Comparison of ENCODE assay signal across 10 mouse cellular contexts in genomic region chr14:120307356-120307755, GRCm38 (mm10). TPM values are rescaled to one million over a fixed set of nuclear protein-coding genes. Genes with fewer than 3 reads are reported as not detected.
DNase-seq lines count a peak whose midpoint lies in the region; ATAC-seq and TF ChIP-seq lines count a peak whose summit lies in the region.
"Had no signal": no experiment of that assay in that cellular context is flagged by ENCODE, and none has a peak within 500 bp of the region (broad histone marks: within the 10 kb centered on the region; RNA-seq: fewer than 3 reads in every experiment).

No protein-coding gene starts in this region.

- TF ChIP-seq POLR2A in CH12.LX (IDR thresholded peaks at IDR 0.05; ENCODE audit: low read depth, low read length), result no peak

- H3K36me3 ChIP-seq in forebrain, embryonic 10.5 days (replicated peaks), result no peaks in the 10 kb centered on the region
- no peaks in the 10 kb centered on the region for H3K36me3 ChIP-seq in forebrain, embryonic 13.5 days (ENCODE audit: poor library complexity, severe bottlenecking)
- H3K36me3 ChIP-seq in limb, embryonic 15.5 days, result no peaks in the 10 kb centered on the region
- no peaks in the 10 kb centered on the region for H3K36me3 ChIP-seq in limb, embryonic 10.5 days
- peaks cover 8 to 39% of the 10 kb centered on the region in 2 experiments for H3K36me3 ChIP-seq in CH12.LX (replicated peaks in 1 of 2; ENCODE audit: control insufficient read depth in 1 of 2, insufficient read depth in 1 of 2, low read length in 1 of 2)
- H3K36me3 ChIP-seq in intestine, embryonic 16.5 days (ENCODE audit: control insufficient read depth, insufficient read depth, low read length), result no peaks in the 10 kb centered on the region

- TF ChIP-seq EP300 in CH12.LX (IDR thresholded peaks at IDR 0.05; ENCODE audit: low read length), result no peak

- H3K4me3 ChIP-seq in forebrain, embryonic 10.5 days, result no peak overlapping the region
- H3K4me3 ChIP-seq in forebrain, embryonic 13.5 days, result no peak overlapping the region
- no peak overlapping the region for H3K4me3 ChIP-seq in limb, embryonic 15.5 days
- H3K4me3 ChIP-seq in limb, embryonic 10.5 days, result no peak overlapping the region
- peak overlapping the region in 1 of 3 experiments; percentile 35 for H3K4me3 ChIP-seq in CH12.LX (replicated peaks in 1 of 3; ENCODE audit: low read depth in 2 of 3, low read length in 2 of 3, poor library complexity in 1 of 3)
- no peak overlapping the region for H3K4me3 ChIP-seq in intestine, embryonic 16.5 days (ENCODE audit: low read length)

- TF ChIP-seq CTCF in CH12.LX (conservative IDR thresholded peaks at IDR 0.05 in 1 of 2, IDR thresholded peaks at IDR 0.05 in 1 of 2; ENCODE audit: low read depth in 2 of 2, low read length in 2 of 2), result no peak

- no peak overlapping the region for H3K9ac ChIP-seq in forebrain, embryonic 13.5 days
- no peak overlapping the region for H3K9ac ChIP-seq in limb, embryonic 15.5 days
- peak overlapping the region; percentile 29 for H3K9ac ChIP-seq in CH12.LX (ENCODE audit: insufficient read depth, low read depth)
- H3K9ac ChIP-seq in intestine, embryonic 16.5 days (ENCODE audit: low read depth, low read length), result no peak overlapping the region
- H3K9ac ChIP-seq: hindbrain, embryonic 14.5 days had no signal

- no peak for ATAC-seq in forebrain, embryonic 13.5 days
- no peak for ATAC-seq in limb, embryonic 15.5 days (ENCODE audit: insufficient number of reproducible peaks, low FRiP score, low TSS enrichment, low read depth)
- ATAC-seq in intestine, embryonic 16.5 days, result no peak
- no peak for ATAC-seq in erythroid progenitor cell, adult 5-6 weeks (replicated peaks; ENCODE audit: low FRiP score, poor library complexity, severe bottlenecking)

- dilution Hi-C loops in CH12.LX (cut with MboI; ENCODE audit: extremely low pct_ligation_motif_present, extremely low pct_unique_long_range_greater_than_20kb, low sequenced_read_pairs), result no loop called here

- TF ChIP-seq RAD21 in CH12.LX (IDR thresholded peaks at IDR 0.05; ENCODE audit: low read depth, low read length), result no peak

- H3K27me3 ChIP-seq in forebrain, embryonic 10.5 days (ENCODE audit: poor library complexity, severe bottlenecking), result no peaks in the 10 kb centered on the region
- no peaks in the 10 kb centered on the region; the same call in 1 of the 2 replicates for H3K27me3 ChIP-seq in forebrain, embryonic 13.5 days
- H3K27me3 ChIP-seq in limb, embryonic 15.5 days, result no peaks in the 10 kb centered on the region
- no peaks in the 10 kb centered on the region for H3K27me3 ChIP-seq in limb, embryonic 10.5 days (ENCODE audit: low read depth, poor library complexity, severe bottlenecking)
- H3K27me3 ChIP-seq in CH12.LX (replicated peaks), result no peaks in the 10 kb centered on the region
- H3K27me3 ChIP-seq in intestine, embryonic 16.5 days (replicated peaks; ENCODE audit: control insufficient read depth, insufficient read depth, low read length), result no peaks in the 10 kb centered on the region

- no peaks in the 10 kb centered on the region for H3K9me3 ChIP-seq in forebrain, embryonic 10.5 days
- no peaks in the 10 kb centered on the region for H3K9me3 ChIP-seq in forebrain, embryonic 13.5 days (replicated peaks)
- no peaks in the 10 kb centered on the region for H3K9me3 ChIP-seq in limb, embryonic 15.5 days
- no peaks in the 10 kb centered on the region for H3K9me3 ChIP-seq in limb, embryonic 10.5 days (replicated peaks)
- no peaks in the 10 kb centered on the region for H3K9me3 ChIP-seq in CH12.LX (replicated peaks; ENCODE audit: low read length)
- no peaks in the 10 kb centered on the region for H3K9me3 ChIP-seq in intestine, embryonic 16.5 days (ENCODE audit: control insufficient read depth, low read length)

- in situ Hi-C loops in CH12.LX (cut with MboI; ENCODE audit: low pct_ligation_motif_present, low pct_unique_long_range_greater_than_20kb, low sequenced_read_pairs), result no loop called here

- no peak for DNase-seq in forebrain, embryonic 10.5 days (ENCODE audit: extremely low spot score, low spot score)
- no peak for DNase-seq in limb, embryonic 10.5 days (ENCODE audit: low spot score)
- no peak for DNase-seq in CH12.LX (ENCODE audit: extremely low read depth)
- no peak for DNase-seq in frontal cortex, postnatal 14 days (ENCODE audit: low spot score in 2 of 2)
- DNase-seq: cerebellum, postnatal 36 days had no signal

- H3K79me2 ChIP-seq in CH12.LX (replicated peaks; ENCODE audit: control insufficient read depth, extremely low read depth, insufficient read depth, poor library complexity, severe bottlenecking), result peaks cover 23% of the 10 kb centered on the region

- H3K4me2 ChIP-seq in forebrain, embryonic 13.5 days, result no peak overlapping the region
- no peak overlapping the region for H3K4me2 ChIP-seq in limb, embryonic 15.5 days
- peak overlapping the region; percentile 46; the same call in 1 of the 2 replicates for H3K4me2 ChIP-seq in CH12.LX (ENCODE audit: insufficient read depth, low read depth, poor library complexity, severe bottlenecking)
- H3K4me2 ChIP-seq in intestine, embryonic 16.5 days (ENCODE audit: low read depth, low read length), result no peak overlapping the region
- H3K4me2 ChIP-seq: hindbrain, embryonic 14.5 days had no signal

- WGBS in forebrain, embryonic 10.5 days, result 77% methylated on average over 3 of the region's 3 CpGs
- 69% methylated on average over 3 of the region's 3 CpGs for WGBS in forebrain, embryonic 13.5 days
- WGBS in limb, embryonic 15.5 days, result 64% methylated on average over 3 of the region's 3 CpGs
- WGBS in limb, embryonic 10.5 days, result 74% methylated on average over 3 of the region's 3 CpGs
- WGBS in intestine, embryonic 16.5 days, result 68% methylated on average over 3 of the region's 3 CpGs

- peak overlapping the region; percentile 41; the same call in 1 of the 2 replicates for H3K27ac ChIP-seq in forebrain, embryonic 10.5 days
- H3K27ac ChIP-seq in forebrain, embryonic 13.5 days, result no peak overlapping the region
- H3K27ac ChIP-seq in limb, embryonic 15.5 days, result 0 out of 2 replicates have a peak overlapping the region, but pooled peaks have one; percentile 43
- H3K27ac ChIP-seq in limb, embryonic 10.5 days, result no peak overlapping the region
- 0 out of 2 replicates have a peak overlapping the region, but pooled peaks have one; percentile 2 for H3K27ac ChIP-seq in CH12.LX (ENCODE audit: insufficient read depth, low read depth)
- H3K27ac ChIP-seq in intestine, embryonic 16.5 days (ENCODE audit: low read length), result 0 out of 2 replicates have a peak overlapping the region, but pooled peaks have one; percentile 7
- H3K27ac ChIP-seq: hindbrain, embryonic 14.5 days had no signal

- H3K4me1 ChIP-seq in forebrain, embryonic 10.5 days, result peaks cover 55% of the 10 kb centered on the region
- H3K4me1 ChIP-seq in forebrain, embryonic 13.5 days, result peaks cover 40% of the 10 kb centered on the region
- H3K4me1 ChIP-seq in limb, embryonic 15.5 days, result peaks cover 66% of the 10 kb centered on the region
- peaks cover 32% of the 10 kb centered on the region for H3K4me1 ChIP-seq in limb, embryonic 10.5 days
- H3K4me1 ChIP-seq in CH12.LX (ENCODE audit: control insufficient read depth in 1 of 2, insufficient read depth in 2 of 2), result peaks cover 11 to 74% of the 10 kb centered on the region in 2 experiments
- H3K4me1 ChIP-seq in intestine, embryonic 16.5 days (ENCODE audit: control insufficient read depth, insufficient read depth, low read length), result peaks cover 52% of the 10 kb centered on the region

TF ChIP-seq in CH12.LX, 34 proteins besides CTCF, POLR2A, EP300 and RAD21:
- TF ChIP-seq CHD2 (IDR thresholded peaks at IDR 0.05; ENCODE audit: low read length), result no peak
- TF ChIP-seq SMC3 (IDR thresholded peaks at IDR 0.05; ENCODE audit: low read depth, low read length), result no peak
- no peak for TF ChIP-seq ETS1 (conservative IDR thresholded peaks at IDR 0.05; ENCODE audit: low read depth, low read length)
- no peak for TF ChIP-seq ZKSCAN1 (IDR thresholded peaks at IDR 0.05; ENCODE audit: borderline replicate concordance, low read depth, low read length)
- no peak for TF ChIP-seq USF2 (conservative IDR thresholded peaks at IDR 0.05; ENCODE audit: low read depth, low read length)
- no peak for TF ChIP-seq E2F4 (IDR thresholded peaks at IDR 0.05; ENCODE audit: insufficient replicate concordance, low read depth, low read length)
- TF ChIP-seq MAFK (IDR thresholded peaks at IDR 0.05; ENCODE audit: insufficient replicate concordance, low read length), result no peak
- no peak for TF ChIP-seq IRF4 (IDR thresholded peaks at IDR 0.05; ENCODE audit: low read depth, low read length)
- TF ChIP-seq TCF12 (IDR thresholded peaks at IDR 0.05; ENCODE audit: low read depth, low read length), result no peak
- TF ChIP-seq MEF2A (IDR thresholded peaks at IDR 0.05; ENCODE audit: borderline replicate concordance, low read depth, low read length), result no peak
- TF ChIP-seq ZMIZ1 (IDR thresholded peaks at IDR 0.05; ENCODE audit: low read depth, low read length), result no peak
- TF ChIP-seq RCOR1 (conservative IDR thresholded peaks at IDR 0.05; ENCODE audit: low read depth, low read length), result no peak

RNA-seq across cellular contexts. Expression of gene Mbnl2, which starts 31.9 kb away (rescaled TPM):
- polyA plus RNA-seq in forebrain, embryonic 10.5 days (2016; fragmentation: Nextera tagmentation; extraction: Ambion mirVana), result 30.0 TPM in 2 replicates
- polyA plus RNA-seq in forebrain, embryonic 13.5 days (2015; fragmentation: Nextera tagmentation; extraction: Ambion mirVana), result 18.7 and 19.4 TPM in 2 replicates
- 163 and 180 TPM in 2 replicates for polyA plus RNA-seq in limb, embryonic 15.5 days (2015; fragmentation: Nextera tagmentation; extraction: Ambion mirVana)
- 33.8 and 45.5 TPM in 2 replicates for polyA plus RNA-seq in limb, embryonic 10.5 days (2016; fragmentation: Nextera tagmentation; extraction: Ambion mirVana)
- 19.6 and 23.9 TPM in 2 replicates for total RNA-seq in CH12.LX (2012; rRNA removed)
- total RNA-seq in CH12.LX (2014; rRNA removed), result 23.7 and 23.8 TPM in 2 replicates
- 21.8 and 28.9 TPM in 2 replicates for polyA plus RNA-seq in CH12.LX (2012; ENCODE audit: insufficient read length, low read depth)
- polyA plus RNA-seq in intestine, embryonic 16.5 days (2015; fragmentation: Nextera tagmentation; extraction: Ambion mirVana), result 114 and 127 TPM in 2 replicates
- 17.7 and 32.7 TPM in 2 replicates for total RNA-seq in erythroid progenitor cell, adult 5-6 weeks (2015; ENCODE audit: low replicate concordance)
- total RNA-seq in erythroid progenitor cell, adult 5-6 weeks (2017; ENCODE audit: low replicate concordance), result 16.3 and 24.0 TPM in 2 replicates

Comparison
In these comparisons a context has a peak if more than half of its experiments do, and no peak if none do; other contexts are left out.
1. H3K27ac ChIP-seq: peak in forebrain, embryonic 10.5 days (single experiment), limb, embryonic 15.5 days (single experiment), CH12.LX (single experiment) and intestine, embryonic 16.5 days (single experiment); none in forebrain, embryonic 13.5 days (single experiment) and limb, embryonic 10.5 days (single experiment).